Comparison of ENCODE assay signal across 24 mouse cellular contexts in the genomic region with DNA sequence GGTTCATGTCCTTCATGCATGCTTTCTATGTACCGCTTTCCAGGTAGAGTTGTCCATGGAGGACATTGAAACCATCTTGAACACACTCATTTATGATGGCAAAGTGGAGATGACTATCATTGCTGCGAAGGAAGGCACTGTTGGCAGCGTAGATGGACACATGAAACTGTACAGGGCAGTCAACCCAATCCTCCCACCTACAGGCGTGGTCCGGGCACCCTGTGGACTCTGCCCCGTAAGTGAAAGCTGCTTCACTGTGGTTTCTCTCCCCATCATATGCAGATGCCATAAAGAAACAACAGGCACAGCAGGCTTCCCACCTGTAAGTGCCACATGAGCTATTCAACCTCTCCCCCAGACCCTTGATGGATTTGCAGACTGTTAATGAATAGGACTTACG. TPM values are rescaled to one million over a fixed set of nuclear protein-coding genes. Genes with fewer than 3 reads are reported as not detected.
"Had no signal": no experiment of that assay in that cellular context is flagged by ENCODE, and none has a peak within 500 bp of the region (broad histone marks: within the 10 kb centered on the region; RNA-seq: fewer than 3 reads in every experiment).

No protein-coding gene starts in this region.

- H3K27me3 ChIP-seq: limb, embryonic 13.5 days; liver, embryonic 12.5 days; liver, embryonic 15.5 days; lung, embryonic 15.5 days; megakaryocyte, embryonic 14.5 days; midbrain, embryonic 13.5 days; neural tube, embryonic 13.5 days had no signal

- H3K4me3 ChIP-seq: layer of hippocampus, adult 2 months; limb, embryonic 10.5 days; limb, embryonic 13.5 days; liver, embryonic 12.5 days; liver, embryonic 15.5 days; lung, embryonic 15.5 days; megakaryocyte, embryonic 14.5 days; midbrain, embryonic 10.5 days; midbrain, embryonic 13.5 days; myocyte; neural tube, embryonic 13.5 days had no signal

- DNase-seq: layer of hippocampus, adult 9-11 months; liver; lung, adult 18-20 months; lung, postnatal 10 days; lung, postnatal 36 days; retina, postnatal 1 day; right cerebral cortex, postnatal 25 days; spleen, adult 18-20 months; thymus, adult 18-20 months; thymus, postnatal 36 days had no signal

- H3K4me1 ChIP-seq: limb, embryonic 10.5 days; limb, embryonic 13.5 days; liver, embryonic 12.5 days; liver, embryonic 15.5 days; lung, embryonic 15.5 days; midbrain, embryonic 10.5 days; midbrain, embryonic 13.5 days; neural tube, embryonic 13.5 days had no signal

- H3K9ac ChIP-seq: limb, embryonic 13.5 days; liver, embryonic 12.5 days; liver, embryonic 15.5 days; lung, embryonic 15.5 days; midbrain, embryonic 13.5 days; neural tube, embryonic 13.5 days had no signal

- ATAC-seq: intestine, postnatal 0 days; liver, embryonic 12.5 days; midbrain, embryonic 13.5 days; midbrain, embryonic 16.5 days had no signal

- H3K4me2 ChIP-seq: limb, embryonic 13.5 days; liver, embryonic 12.5 days; liver, embryonic 15.5 days; lung, embryonic 15.5 days; midbrain, embryonic 13.5 days; neural tube, embryonic 13.5 days had no signal

- H3K27ac ChIP-seq: layer of hippocampus, adult 2 months; limb, embryonic 10.5 days; limb, embryonic 13.5 days; liver, embryonic 12.5 days; liver, embryonic 15.5 days; lung, embryonic 15.5 days; midbrain, embryonic 10.5 days; midbrain, embryonic 13.5 days; neural tube, embryonic 13.5 days had no signal

- H3K9me3 ChIP-seq: limb, embryonic 10.5 days; liver, embryonic 12.5 days; liver, embryonic 15.5 days; lung, embryonic 15.5 days; megakaryocyte, embryonic 14.5 days; neural tube, embryonic 13.5 days had no signal

RNA-seq across cellular contexts. Expression of a gene that starts 9.9 kb away (rescaled TPM):
- total RNA-seq: monocyte, adult 5-6 weeks had no signal
